Mouse (Mus musculus) activated CD4-positive, CD25-positive, alpha-beta regulatory T cell (primary cell): ENCODE results near the gene Itgb4. TPM values are rescaled to one million over a fixed set of nuclear protein-coding genes. Genes with fewer than 3 reads are reported as not detected.

Source experiments
- polyA plus RNA-seq, 2 experiments: library from polyadenylated mRNA; unstranded; fragments of 100-300 nt; shearing (Covaris generic); gene quantifications; one replicate each; pipeline ENCODE4 v1.2.1; 2017

The Itgb4 gene
- polyA plus RNA-seq: under 1 TPM; 0.10 to 0.16 TPM

GRCm38 (mm10) chr11:115974309-115975082 lies at the start of gene Itgb4:
Gene Itgb4, plus strand, starts transcription at chr11:115974709.

GRCm38 (mm10) chr11:115933108-115933746 lies 41.3 kb upstream of the Itgb4 start, which contains the start of the genes Sap30bp and Recql5:
Gene Sap30bp, plus strand, starts transcription at chr11:115933282.
Gene Recql5, minus strand, starts transcription at chr11:115933477.

GRCm38 (mm10) chr11:116012262-116012947 lies 37.9 kb downstream of the Itgb4 start, which contains the start of gene Galk1:
Gene Galk1, minus strand, starts transcription at chr11:116012719.

DNA sequence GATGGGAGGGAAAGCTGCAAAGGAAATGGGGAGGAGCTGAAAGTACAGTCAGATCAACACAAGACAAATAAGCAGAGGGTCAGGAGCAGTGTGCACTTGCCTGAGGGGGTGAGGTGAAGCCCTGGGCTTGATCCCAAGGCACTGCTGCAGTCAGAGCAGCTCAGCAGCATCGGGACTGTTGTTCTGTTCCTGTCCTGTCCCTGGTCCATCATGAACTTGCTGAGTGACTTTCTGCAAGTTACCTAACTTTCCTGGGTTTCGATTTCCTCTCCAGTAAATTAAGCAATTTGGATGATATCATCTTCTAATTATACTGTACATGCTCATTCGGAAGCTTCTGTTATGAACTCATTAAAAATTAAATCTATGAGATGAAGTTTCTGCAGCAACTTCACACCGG lies 53.2 kb downstream of the Itgb4 start, which contains the start of gene H3f3b:
Gene H3f3b, minus strand, starts transcription at position 207 of the 400 bp plus-strand sequence.

DNA sequence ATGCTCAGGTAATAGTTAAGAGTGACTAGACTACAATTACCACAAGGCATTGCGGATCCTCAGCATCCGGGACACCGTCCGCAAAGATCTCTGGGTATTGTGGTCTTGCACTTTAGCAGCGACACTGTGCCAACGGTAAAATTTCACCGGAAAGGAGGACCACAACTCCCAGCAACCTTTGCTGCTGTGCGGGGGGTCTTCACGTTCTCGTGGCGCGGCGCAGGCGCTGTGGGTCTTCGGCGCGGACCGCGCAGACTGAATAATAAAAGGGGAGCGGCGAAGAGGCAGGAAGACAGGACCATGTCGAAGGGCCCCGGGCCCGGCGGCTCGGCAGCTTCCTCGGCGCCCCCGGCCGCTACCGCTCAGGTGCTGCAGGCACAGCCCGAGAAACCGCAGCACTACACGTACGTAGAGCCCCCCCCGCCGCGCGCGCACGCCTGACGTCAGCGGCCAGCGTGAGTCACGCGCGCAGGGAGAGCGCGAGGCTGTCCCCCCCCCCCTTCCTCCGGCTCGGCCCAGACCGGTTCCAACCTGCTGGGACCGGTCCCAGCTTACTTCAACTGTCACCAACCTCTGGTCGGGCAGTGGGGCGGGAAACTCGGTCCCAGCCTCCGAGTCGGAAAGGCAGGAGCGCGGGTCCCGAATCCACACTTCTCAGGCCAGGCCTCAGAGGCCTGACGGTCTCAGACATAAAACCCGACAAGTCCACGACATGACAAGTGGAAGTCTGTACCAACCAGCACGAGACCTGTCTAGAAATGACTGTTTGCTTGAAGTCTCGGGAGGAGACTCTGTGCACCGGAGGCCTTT lies 55.8 kb downstream of the Itgb4 start, which contains the start of gene Unk:
Gene Unk, plus strand, starts transcription at position 235 of the 810 bp plus-strand sequence.

Other genes with a start within 250 kb of the Itgb4 start
- gene Tmem94, start 209.3 kb upstream of the Itgb4 start, polyA plus RNA-seq: 10 to 100 TPM; 16.2 to 19.3 TPM
- gene Caskin2, start 161.1 kb upstream of the Itgb4 start, polyA plus RNA-seq: 1 to 10 TPM; 1.5 to 2.7 TPM
- gene Tsen54, start 160.0 kb upstream of the Itgb4 start, polyA plus RNA-seq: 10 to 100 TPM; 26.4 to 33.1 TPM
- gene Llgl2, start 150.7 kb upstream of the Itgb4 start, polyA plus RNA-seq: 10 to 100 TPM; 25.4 to 26.7 TPM
- gene Myo15b, start 116.3 kb upstream of the Itgb4 start, polyA plus RNA-seq: under 1 TPM in 1 of 2 experiments, not detected in 1; 0.21 TPM
- gene Smim5, start 74.7 kb upstream of the Itgb4 start, polyA plus RNA-seq: under 1 TPM in 1 of 2 experiments, not detected in 1; 0.16 TPM
- 1 to 10 TPM; 1.1 to 1.3 TPM for gene Smim6, start 62.7 kb upstream of the Itgb4 start, polyA plus RNA-seq
- gene Sap30bp, start 41.4 kb upstream of the Itgb4 start, polyA plus RNA-seq: 10 to 100 TPM; 28.7 to 33.7 TPM
- 10 to 100 TPM; 11.2 to 20.0 TPM for gene Recql5, start 41.2 kb upstream of the Itgb4 start, polyA plus RNA-seq
- 10 to 100 TPM; 30.5 to 58.2 TPM for gene Galk1, start 38.0 kb downstream of the Itgb4 start, polyA plus RNA-seq
- gene H3f3b, start 53.3 kb downstream of the Itgb4 start, polyA plus RNA-seq: 1,000 to 10,000 TPM; 1,433 to 1,590 TPM
- gene Unk, start 55.6 kb downstream of the Itgb4 start, polyA plus RNA-seq: 10 to 100 TPM; 23.8 to 28.6 TPM
- gene Unc13d, start 103.3 kb downstream of the Itgb4 start, polyA plus RNA-seq: 100 to 1,000 TPM in 1 of 2 experiments, 10 to 100 TPM in 1; 95.7 to 157 TPM
- gene Wbp2, start 112.3 kb downstream of the Itgb4 start, polyA plus RNA-seq: 100 to 1,000 TPM; 141 to 173 TPM
- gene Trim47, start 152.5 kb downstream of the Itgb4 start, polyA plus RNA-seq: 1 to 10 TPM in 1 of 2 experiments, under 1 TPM in 1; 0.42 to 1.0 TPM
- 10 to 100 TPM in 1 of 2 experiments, 1 to 10 TPM in 1; 7.6 to 11.0 TPM for gene Trim65, start 156.4 kb downstream of the Itgb4 start, polyA plus RNA-seq
- gene Mrpl38, start 164.2 kb downstream of the Itgb4 start, polyA plus RNA-seq: 10 to 100 TPM; 27.1 to 45.9 TPM
- 1 to 10 TPM; 4.9 to 6.5 TPM for gene Fbf1, start 193.5 kb downstream of the Itgb4 start, polyA plus RNA-seq
- 100 to 1,000 TPM in 1 of 2 experiments, 10 to 100 TPM in 1; 78.5 to 101 TPM for gene Ten1, start 224.1 kb downstream of the Itgb4 start, polyA plus RNA-seq
- 10 to 100 TPM; 16.2 to 18.9 TPM for gene Acox1, start 224.3 kb downstream of the Itgb4 start, polyA plus RNA-seq